Mouse (Mus musculus) C2C12 (cell line): ENCODE data around the gene Pttg1.

ENCODE experiments used
- CEBPB ChIP-seq: IDR thresholded peaks from one replicate; pipeline ENCODE4 v1.6.1; 2011; ENCODE audit warnings: low read depth, mild to moderate bottlenecking, control low read depth, moderate library complexity
- CTCF ChIP-seq: IDR thresholded peaks from one replicate; pipeline ENCODE4 v1.5.1; 2011; ENCODE audit not compliant: control insufficient read depth, insufficient read depth, insufficient read length
- FOSL1 ChIP-seq: IDR thresholded peaks from one replicate; pipeline ENCODE4 v1.8.0; 2011; ENCODE audit warnings: mild to moderate bottlenecking, low read length; ENCODE audit not compliant: poor library complexity, insufficient read depth, severe bottlenecking
- MYOG ChIP-seq: IDR thresholded peaks from one replicate; pipeline ENCODE4 v1.6.1; 2011; ENCODE audit not compliant: control insufficient read depth, insufficient read length; ENCODE audit errors: extremely low read depth
- USF1 ChIP-seq: IDR thresholded peaks from one replicate; pipeline ENCODE4 v1.6.1; 2011; ENCODE audit warnings: low read depth, mild to moderate bottlenecking, control low read depth, moderate library complexity

GRCm38 (mm10) chr11:43388122-43389097 is 37.6 kb downstream of the Pttg1 start:
- TF ChIP-seq CTCF (no peak), USF1 (no peak), CEBPB (no peak), MYOG (no peak), FOSL1 (no peak)
